Mouse (Mus musculus) lung, postnatal 36 days (tissue): ENCODE measurements around the gene Car10.
"Not testable (repeated sequence)": the region's sequence is repeated elsewhere in the genome, so short reads cannot be mapped to it uniquely, and the experiment has no call there.

Experiments used
- DNase-seq: peaks from one replicate; pipeline ENCODE4 v3.0.0; 2022; ENCODE audit warnings: mixed read lengths

Gene Car10

GRCm38 (mm10) chr11:93396356-93396755, 298.5 kb downstream of the Car10 start:
- DNase-seq: no peak

- DNase-seq: not testable (repeated sequence)
Measured at GRCm38 (mm10) chr11:93401167-93401566, 303.3 kb downstream of the Car10 start.

- DNase-seq: no peak
Measured at GRCm38 (mm10) chr11:93407981-93408380, 310.2 kb downstream of the Car10 start.

GRCm38 (mm10) chr11:93431482-93431881, 333.7 kb downstream of the Car10 start:
- peak; percentile 72 for DNase-seq

GRCm38 (mm10) chr11:93434997-93435915, 337.4 kb downstream of the Car10 start:
- DNase-seq: peak; percentile 82

GRCm38 (mm10) chr11:93436892-93437291, 339.1 kb downstream of the Car10 start:
- DNase-seq: no peak

GRCm38 (mm10) chr11:93440466-93440865, 342.6 kb downstream of the Car10 start:
- DNase-seq: no peak

- DNase-seq: no peak
Measured at GRCm38 (mm10) chr11:93443777-93444176, 345.9 kb downstream of the Car10 start.

- no peak for DNase-seq
Measured at GRCm38 (mm10) chr11:93444741-93445140, 346.9 kb downstream of the Car10 start.

- DNase-seq: peak; percentile 35
Measured at GRCm38 (mm10) chr11:93447566-93447965, 349.7 kb downstream of the Car10 start.

GRCm38 (mm10) chr11:93448290-93449256, 350.7 kb downstream of the Car10 start:
- peak; percentile 20 for DNase-seq

- DNase-seq: no peak
Measured at GRCm38 (mm10) chr11:93450535-93450934, 352.7 kb downstream of the Car10 start.

- no peak for DNase-seq
Measured at GRCm38 (mm10) chr11:93466221-93466620, 368.4 kb downstream of the Car10 start.

GRCm38 (mm10) chr11:93467711-93468110, 369.9 kb downstream of the Car10 start:
- DNase-seq: no peak

- DNase-seq: no peak
Measured at GRCm38 (mm10) chr11:93470771-93471170, 372.9 kb downstream of the Car10 start.

GRCm38 (mm10) chr11:93471573-93472179, 373.8 kb downstream of the Car10 start:
- peak; percentile 77 for DNase-seq

- no peak for DNase-seq
Measured at GRCm38 (mm10) chr11:93484661-93485060, 386.8 kb downstream of the Car10 start.

GRCm38 (mm10) chr11:93487021-93487420, 389.2 kb downstream of the Car10 start:
- DNase-seq: no peak

GRCm38 (mm10) chr11:93487913-93488604, 390.2 kb downstream of the Car10 start:
- DNase-seq: no peak

- no peak for DNase-seq
Measured at GRCm38 (mm10) chr11:93490211-93490820, 392.5 kb downstream of the Car10 start.

- no peak for DNase-seq
Measured at GRCm38 (mm10) chr11:93497896-93498295, 400.1 kb downstream of the Car10 start.

- no peak for DNase-seq
Measured at GRCm38 (mm10) chr11:93500442-93500841, 402.6 kb downstream of the Car10 start.
